Mouse (Mus musculus) stomach, embryonic 16.5 days (tissue): ENCODE measurements around the gene Hoxd10. TPM values are rescaled to one million over a fixed set of nuclear protein-coding genes. Genes with fewer than 3 reads are reported as not detected.

Experiments
- ATAC-seq: fragments of 200-750 bp; cut with Nextera tagmentation; 2 replicates; pipeline ENCODE4 v1.8.0; 2017; ENCODE audit warnings: moderate number of reproducible peaks, moderate TSS enrichment; ENCODE audit not compliant: insufficient read depth, low FRiP score
- H3K27ac ChIP-seq: fragments of 300-500 bp; sonication (generic); 2 replicates; pipeline ENCODE4 v1.5.1; 2014; ENCODE audit warnings: low read length
- H3K27me3 ChIP-seq: fragments of 300-500 bp; sonication (generic); 2 replicates; pipeline ENCODE4 v1.6.1; 2014; ENCODE audit warnings: low read length, control low read depth, mixed read lengths; ENCODE audit not compliant: control insufficient read depth, insufficient read depth
- H3K36me3 ChIP-seq: fragments of 300-500 bp; sonication (generic); 2 replicates; pipeline ENCODE4 v1.6.1; 2014; ENCODE audit warnings: low read length; ENCODE audit not compliant: control insufficient read depth, insufficient read depth
- H3K4me1 ChIP-seq: fragments of 300-500 bp; sonication (generic); 2 replicates; pipeline ENCODE4 v1.6.1; 2014; ENCODE audit warnings: low read length, control low read depth, mixed read lengths; ENCODE audit not compliant: control insufficient read depth, insufficient read depth
- H3K4me2 ChIP-seq: fragments of 300-500 bp; sonication (generic); 2 replicates; pipeline ENCODE4 v1.6.1; 2014; ENCODE audit warnings: low read depth, low read length, mixed read lengths
- H3K4me3 ChIP-seq: fragments of 300-500 bp; sonication (generic); replicated peaks from 2 replicates; pipeline ENCODE4 v1.5.1; 2014; ENCODE audit warnings: mild to moderate bottlenecking, low read length
- H3K9ac ChIP-seq: fragments of 300-500 bp; sonication (generic); 2 replicates; pipeline ENCODE4 v1.6.1; 2014; ENCODE audit warnings: low read length
- H3K9me3 ChIP-seq: fragments of 300-500 bp; sonication (generic); replicated peaks from 2 replicates; pipeline ENCODE4 v1.6.1; 2016; ENCODE audit warnings: low read length, control low read depth; ENCODE audit not compliant: control insufficient read depth
- WGBS: fragments of 180-500 bp; shearing (Covaris S2); extraction: QIAGEN DNeasy Blood & Tissue Kit; methylation state at CpG from one replicate; pipeline ENCODE4 v1.1.7; 2014; 5-methylcytosine and 5-hydroxymethylcytosine counted together
- polyA plus RNA-seq: library from polyadenylated mRNA; unstranded; fragments of >200 nt; fragmentation: Nextera tagmentation; extraction: Ambion mirVana; gene quantifications from 2 replicates; pipeline ENCODE4 v1.2.1, GENCODE M21; 2015

Gene Hoxd10
- polyA plus RNA-seq, 1 experiment from 2014 or later: 0.21 TPM

- WGBS: 25% methylated on average over 8 of the region's 8 CpGs
- H3K4me3 ChIP-seq: no peak overlapping the region
- no peak overlapping the region for H3K9ac ChIP-seq
- peaks cover 95% of the 10 kb centered on the region for H3K27me3 ChIP-seq
- H3K4me2 ChIP-seq: no peak overlapping the region
- H3K9me3 ChIP-seq: no peaks in the 10 kb centered on the region
- H3K36me3 ChIP-seq: no peaks in the 10 kb centered on the region
- ATAC-seq: no peak
- no peaks in the 10 kb centered on the region for H3K4me1 ChIP-seq
- H3K27ac ChIP-seq: no peak overlapping the region
Observed at GRCm38 (mm10) chr2:74722949-74723348, 31.2 kb downstream of the Hoxd10 start.

GRCm38 (mm10) chr2:74724244-74725015 is 32.7 kb downstream of the Hoxd10 start:
- H3K27ac ChIP-seq: no peak overlapping the region
- 36% methylated on average over 7 of the region's 7 CpGs for WGBS
- ATAC-seq: no peak
- no peaks in the 10 kb centered on the region for H3K36me3 ChIP-seq
- no peak overlapping the region for H3K9ac ChIP-seq
- H3K27me3 ChIP-seq: peaks cover 98% of the 10 kb centered on the region
- H3K9me3 ChIP-seq: no peaks in the 10 kb centered on the region
- H3K4me3 ChIP-seq: no peak overlapping the region
- no peak overlapping the region for H3K4me2 ChIP-seq
- H3K4me1 ChIP-seq: no peaks in the 10 kb centered on the region

- ATAC-seq: no peak
- WGBS: 18% methylated on average over 17 of the region's 17 CpGs
- H3K27ac ChIP-seq: no peak overlapping the region
- no peak overlapping the region for H3K4me2 ChIP-seq
- peaks cover 95% of the 10 kb centered on the region for H3K27me3 ChIP-seq
- no peak overlapping the region for H3K9ac ChIP-seq
- H3K4me1 ChIP-seq: no peaks in the 10 kb centered on the region
- no peaks in the 10 kb centered on the region for H3K9me3 ChIP-seq
- no peaks in the 10 kb centered on the region for H3K36me3 ChIP-seq
- no peak overlapping the region for H3K4me3 ChIP-seq
Observed at GRCm38 (mm10) chr2:74725171-74725570, 33.4 kb downstream of the Hoxd10 start.

- no peak for ATAC-seq
- H3K4me2 ChIP-seq: peak within 1 kb of the TSS; percentile 38
- H3K4me1 ChIP-seq: no peaks in the 10 kb centered on the region
- H3K27ac ChIP-seq: no peak within 1 kb of the TSS
- peak within 1 kb of the TSS; percentile 29 for H3K4me3 ChIP-seq
- peaks cover 94% of the 10 kb centered on the region for H3K27me3 ChIP-seq
- no peaks in the 10 kb centered on the region for H3K9me3 ChIP-seq
- no peak within 1 kb of the TSS; the same call in 1 of the 2 replicates for H3K9ac ChIP-seq
- WGBS: 29% methylated on average over 5 of the region's 5 CpGs
- no peaks in the 10 kb centered on the region for H3K36me3 ChIP-seq
Observed at GRCm38 (mm10) chr2:74726551-74726950, 34.8 kb downstream of the Hoxd10 start, which contains the start of gene Gm28230. Gm28230 (plus strand) TSS chr2:74726728.

- no peak for ATAC-seq
- Histone ChIP-seq H3K27ac (no peak overlapping the region), H3K9ac (no peak overlapping the region; the same call in 1 of the 2 replicates), H3K36me3 (no peaks in the 10 kb centered on the region), H3K4me3 (peak overlapping the region; percentile 29), H3K4me1 (no peaks in the 10 kb centered on the region), H3K27me3 (peaks cover 95% of the 10 kb centered on the region), H3K9me3 (no peaks in the 10 kb centered on the region), H3K4me2 (peak overlapping the region; percentile 38)
- 7% methylated on average over 40 of the region's 43 CpGs for WGBS
Observed at GRCm38 (mm10) chr2:74726973-74727639, 35.4 kb downstream of the Hoxd10 start.

GRCm38 (mm10) chr2:74727640-74728302 is 36.0 kb downstream of the Hoxd10 start:
- H3K27ac ChIP-seq: no peak overlapping the region
- WGBS: 12% methylated on average over 25 of the region's 25 CpGs
- H3K27me3 ChIP-seq: peaks cover 95% of the 10 kb centered on the region
- ATAC-seq: no peak
- peak overlapping the region; percentile 29 for H3K4me3 ChIP-seq
- no peak overlapping the region; the same call in 1 of the 2 replicates for H3K9ac ChIP-seq
- no peaks in the 10 kb centered on the region for H3K4me1 ChIP-seq
- no peaks in the 10 kb centered on the region for H3K36me3 ChIP-seq
- H3K9me3 ChIP-seq: no peaks in the 10 kb centered on the region
- peak overlapping the region; percentile 38 for H3K4me2 ChIP-seq

GRCm38 (mm10) chr2:74728303-74728680 is 36.6 kb downstream of the Hoxd10 start:
- no peak for ATAC-seq
- no peaks in the 10 kb centered on the region for H3K36me3 ChIP-seq
- WGBS: 20% methylated on average over 13 of the region's 13 CpGs
- H3K27ac ChIP-seq: no peak overlapping the region
- H3K4me3 ChIP-seq: peak overlapping the region; percentile 10; the same call in 1 of the 2 replicates
- H3K9ac ChIP-seq: no peak overlapping the region
- H3K9me3 ChIP-seq: no peaks in the 10 kb centered on the region
- 0 out of 2 replicates have a peak overlapping the region, but pooled peaks have one; percentile 15 for H3K4me2 ChIP-seq
- no peaks in the 10 kb centered on the region for H3K4me1 ChIP-seq
- peaks cover 95% of the 10 kb centered on the region for H3K27me3 ChIP-seq

GRCm38 (mm10) chr2:74730331-74730730 is 38.6 kb downstream of the Hoxd10 start:
- Histone ChIP-seq H3K36me3 (no peaks in the 10 kb centered on the region), H3K27me3 (peaks cover 91% of the 10 kb centered on the region), H3K9ac (no peak overlapping the region), H3K27ac (no peak overlapping the region), H3K4me1 (no peaks in the 10 kb centered on the region), H3K4me2 (no peak overlapping the region), H3K9me3 (no peaks in the 10 kb centered on the region), H3K4me3 (no peak overlapping the region)
- ATAC-seq: no peak
- 28% methylated on average over 8 of the region's 8 CpGs for WGBS

GRCm38 (mm10) chr2:74731055-74731454 is 39.3 kb downstream of the Hoxd10 start:
- H3K9me3 ChIP-seq: no peaks in the 10 kb centered on the region
- no peak overlapping the region for H3K9ac ChIP-seq
- no peak overlapping the region for H3K27ac ChIP-seq
- H3K4me1 ChIP-seq: no peaks in the 10 kb centered on the region
- no peak overlapping the region for H3K4me2 ChIP-seq
- no peak overlapping the region for H3K4me3 ChIP-seq
- no peak for ATAC-seq
- peaks cover 92% of the 10 kb centered on the region for H3K27me3 ChIP-seq
- no peaks in the 10 kb centered on the region for H3K36me3 ChIP-seq
